Mouse (Mus musculus): ENCODE measurements around the gene Ube2q2. TPM values are rescaled to one million over a fixed set of nuclear protein-coding genes. Genes with fewer than 3 reads are reported as not detected.

Gene Ube2q2
- total and polyA plus RNA-seq, 2 experiments from 2014 or later: 22.0 to 23.5 TPM

- H3K9ac ChIP-seq (replicated peaks; ENCODE audit: low read depth, low read length): no peak overlapping the region
- no peak for DNase-seq (ENCODE audit: low spot score)
- no peaks in the 10 kb centered on the region for H3K9me3 ChIP-seq (replicated peaks; ENCODE audit: control insufficient read depth, low read length)
- no peak for ATAC-seq (ENCODE audit: insufficient read depth, low read depth)
- H3K27me3 ChIP-seq (ENCODE audit: control insufficient read depth, insufficient read depth, low read length): no peaks in the 10 kb centered on the region
- H3K4me2 ChIP-seq (ENCODE audit: low read depth, low read length): 0 out of 2 replicates have a peak overlapping the region, but pooled peaks have one; percentile 83
- H3K36me3 ChIP-seq (replicated peaks; ENCODE audit: control insufficient read depth, insufficient read depth, low read length): no peaks in the 10 kb centered on the region
- no peak overlapping the region for H3K27ac ChIP-seq (ENCODE audit: low read depth)
- peaks cover 14% of the 10 kb centered on the region; the same call in 1 of the 2 replicates for H3K4me1 ChIP-seq (ENCODE audit: control insufficient read depth, insufficient read depth)
- TF ChIP-seq CTCF (IDR thresholded peaks at IDR 0.05; ENCODE audit: low read depth): no peak
- no peak for TF ChIP-seq EP300 (IDR thresholded peaks at IDR 0.05; ENCODE audit: low read depth)
- H3K4me3 ChIP-seq (ENCODE audit: low read depth, low read length): no peak overlapping the region
These were observed 2.4 kb downstream of the Ube2q2 start for GRCm38 (mm10) chr9:55151096-55151495.

GRCm38 (mm10) chr9:55152935-55153334 lies 4.3 kb downstream of the Ube2q2 start:
- H3K4me2 ChIP-seq (ENCODE audit: low read depth, low read length): no peak overlapping the region
- H3K27me3 ChIP-seq (ENCODE audit: control insufficient read depth, insufficient read depth, low read length): no peaks in the 10 kb centered on the region
- WGBS: 82% methylated on average over 5 of the region's 5 CpGs
- H3K4me3 ChIP-seq (ENCODE audit: low read depth, low read length): no peak overlapping the region
- no peak overlapping the region for H3K27ac ChIP-seq (ENCODE audit: low read depth)
- DNase-seq (ENCODE audit: low spot score) (no peak), ATAC-seq (ENCODE audit: insufficient read depth, low read depth) (no peak)
- H3K9me3 ChIP-seq (replicated peaks; ENCODE audit: control insufficient read depth, low read length): no peaks in the 10 kb centered on the region
- H3K36me3 ChIP-seq (replicated peaks; ENCODE audit: control insufficient read depth, insufficient read depth, low read length): no peaks in the 10 kb centered on the region
- H3K4me1 ChIP-seq (ENCODE audit: control insufficient read depth, insufficient read depth): peaks cover 14% of the 10 kb centered on the region; the same call in 1 of the 2 replicates
- H3K9ac ChIP-seq (replicated peaks; ENCODE audit: low read depth, low read length): no peak overlapping the region
- no peak for TF ChIP-seq EP300 (IDR thresholded peaks at IDR 0.05; ENCODE audit: low read depth)
- TF ChIP-seq CTCF (IDR thresholded peaks at IDR 0.05; ENCODE audit: low read depth): no peak

- H3K27ac ChIP-seq (ENCODE audit: low read depth): no peak overlapping the region
- DNase-seq (ENCODE audit: low spot score): no peak
- ATAC-seq (ENCODE audit: insufficient read depth, low read depth): no peak
- H3K36me3 ChIP-seq (replicated peaks; ENCODE audit: control insufficient read depth, insufficient read depth, low read length): 0 out of 2 replicates have a peak, but pooled peaks cover 7% of the 10 kb centered on the region
- TF ChIP-seq EP300 (IDR thresholded peaks at IDR 0.05; ENCODE audit: low read depth) (no peak), CTCF (IDR thresholded peaks at IDR 0.05; ENCODE audit: low read depth) (no peak)
- no peaks in the 10 kb centered on the region for H3K4me1 ChIP-seq (ENCODE audit: control insufficient read depth, insufficient read depth)
- no peak overlapping the region for H3K9ac ChIP-seq (replicated peaks; ENCODE audit: low read depth, low read length)
- no peaks in the 10 kb centered on the region for H3K27me3 ChIP-seq (ENCODE audit: control insufficient read depth, insufficient read depth, low read length)
- no peak overlapping the region for H3K4me2 ChIP-seq (ENCODE audit: low read depth, low read length)
- no peaks in the 10 kb centered on the region for H3K9me3 ChIP-seq (replicated peaks; ENCODE audit: control insufficient read depth, low read length)
- no peak overlapping the region for H3K4me3 ChIP-seq (ENCODE audit: low read depth, low read length)
- WGBS: 65% methylated on average over 7 of the region's 7 CpGs
These were observed 22.2 kb downstream of the Ube2q2 start for GRCm38 (mm10) chr9:55170655-55171412.

GRCm38 (mm10) chr9:55172195-55172685 lies 23.6 kb downstream of the Ube2q2 start:
- Histone ChIP-seq H3K9ac (replicated peaks; ENCODE audit: low read depth, low read length) (no peak overlapping the region), H3K27ac (ENCODE audit: low read depth) (no peak overlapping the region), H3K4me1 (ENCODE audit: control insufficient read depth, insufficient read depth) (no peaks in the 10 kb centered on the region), H3K27me3 (ENCODE audit: control insufficient read depth, insufficient read depth, low read length) (no peaks in the 10 kb centered on the region), H3K4me3 (ENCODE audit: low read depth, low read length) (no peak overlapping the region), H3K9me3 (replicated peaks; ENCODE audit: control insufficient read depth, low read length) (no peaks in the 10 kb centered on the region), H3K4me2 (ENCODE audit: low read depth, low read length) (no peak overlapping the region), H3K36me3 (replicated peaks; ENCODE audit: control insufficient read depth, insufficient read depth, low read length) (0 out of 2 replicates have a peak, but pooled peaks cover 7% of the 10 kb centered on the region)
- WGBS: 85% methylated on average over 1 of the region's 1 CpGs
- ATAC-seq (ENCODE audit: insufficient read depth, low read depth) (no peak), DNase-seq (ENCODE audit: low spot score) (no peak)
- TF ChIP-seq EP300 (IDR thresholded peaks at IDR 0.05; ENCODE audit: low read depth): no peak
- no peak for TF ChIP-seq CTCF (IDR thresholded peaks at IDR 0.05; ENCODE audit: low read depth)

GRCm38 (mm10) chr9:55174235-55174634 lies 25.6 kb downstream of the Ube2q2 start:
- Histone ChIP-seq H3K9me3 (replicated peaks; ENCODE audit: control insufficient read depth, low read length) (no peaks in the 10 kb centered on the region), H3K27me3 (ENCODE audit: control insufficient read depth, insufficient read depth, low read length) (no peaks in the 10 kb centered on the region), H3K4me2 (ENCODE audit: low read depth, low read length) (no peak overlapping the region), H3K4me3 (ENCODE audit: low read depth, low read length) (no peak overlapping the region), H3K9ac (replicated peaks; ENCODE audit: low read depth, low read length) (no peak overlapping the region), H3K4me1 (ENCODE audit: control insufficient read depth, insufficient read depth) (no peaks in the 10 kb centered on the region), H3K36me3 (replicated peaks; ENCODE audit: control insufficient read depth, insufficient read depth, low read length) (0 out of 2 replicates have a peak, but pooled peaks cover 5% of the 10 kb centered on the region), H3K27ac (ENCODE audit: low read depth) (no peak overlapping the region)
- WGBS: 71% methylated on average over 2 of the region's 2 CpGs
- no peak for ATAC-seq (ENCODE audit: insufficient read depth, low read depth)
- DNase-seq (ENCODE audit: low spot score): no peak
- TF ChIP-seq CTCF (IDR thresholded peaks at IDR 0.05; ENCODE audit: low read depth) (no peak), EP300 (IDR thresholded peaks at IDR 0.05; ENCODE audit: low read depth) (no peak)

Measured in heart, postnatal 0 days (tissue).